Mouse (Mus musculus) heart, embryonic 12.5 days (tissue): Measurements from ENCODE around the gene Fry. TPM values are rescaled to one million over a fixed set of nuclear protein-coding genes. Genes with fewer than 3 reads are reported as not detected.

ENCODE experiments used
- ATAC-seq: fragments of 200-750 bp; cut with Nextera tagmentation; 2 replicates; pipeline ENCODE4 v1.8.0; 2017; ENCODE audit warnings: moderate TSS enrichment, moderate library complexity; ENCODE audit not compliant: insufficient number of reproducible peaks, low FRiP score
- H3K27ac ChIP-seq: fragments of 300-500 bp; sonication (generic); 2 replicates; pipeline ENCODE4 v1.5.1; 2016; ENCODE audit warnings: mild to moderate bottlenecking, moderate library complexity; ENCODE audit not compliant: poor library complexity, severe bottlenecking
- H3K27me3 ChIP-seq: fragments of 300-500 bp; sonication (generic); replicated peaks from 2 replicates; pipeline ENCODE4 v1.6.1; 2016; ENCODE audit warnings: mild to moderate bottlenecking, moderate library complexity
- H3K36me3 ChIP-seq: fragments of 300-500 bp; sonication (generic); 2 replicates; pipeline ENCODE4 v1.6.1; 2016; ENCODE audit warnings: mild to moderate bottlenecking, moderate library complexity
- H3K4me1 ChIP-seq: fragments of 300-500 bp; sonication (generic); replicated peaks from 2 replicates; pipeline ENCODE4 v1.6.1; 2016; ENCODE audit warnings: mild to moderate bottlenecking
- H3K4me2 ChIP-seq: fragments of 300-500 bp; sonication (generic); 2 replicates; pipeline ENCODE4 v1.6.1; 2016; ENCODE audit warnings: mild to moderate bottlenecking, moderate library complexity
- H3K4me3 ChIP-seq: fragments of 300-500 bp; sonication (generic); 2 replicates; pipeline ENCODE4 v1.5.1; 2016; ENCODE audit warnings: mild to moderate bottlenecking
- H3K9ac ChIP-seq: fragments of 300-500 bp; sonication (generic); 2 replicates; pipeline ENCODE4 v1.6.1; 2016; ENCODE audit warnings: mild to moderate bottlenecking, moderate library complexity
- H3K9me3 ChIP-seq: fragments of 300-500 bp; sonication (generic); replicated peaks from 2 replicates; pipeline ENCODE4 v1.6.1; 2016; ENCODE audit warnings: mild to moderate bottlenecking, moderate library complexity
- WGBS: fragments of 180-500 bp; shearing (Covaris S2); methylation state at CpG from one replicate; pipeline ENCODE4 v1.1.7; 2016; 5-methylcytosine and 5-hydroxymethylcytosine counted together
- polyA plus RNA-seq: library from polyadenylated mRNA; unstranded; fragments of >200 nt; fragmentation: Nextera tagmentation; extraction: Ambion mirVana; gene quantifications from 2 replicates; pipeline ENCODE4 v1.2.1, GENCODE M21; 2016

Gene Fry
- polyA plus RNA-seq, 1 experiment from 2014 or later: 30.6 TPM

DNA sequence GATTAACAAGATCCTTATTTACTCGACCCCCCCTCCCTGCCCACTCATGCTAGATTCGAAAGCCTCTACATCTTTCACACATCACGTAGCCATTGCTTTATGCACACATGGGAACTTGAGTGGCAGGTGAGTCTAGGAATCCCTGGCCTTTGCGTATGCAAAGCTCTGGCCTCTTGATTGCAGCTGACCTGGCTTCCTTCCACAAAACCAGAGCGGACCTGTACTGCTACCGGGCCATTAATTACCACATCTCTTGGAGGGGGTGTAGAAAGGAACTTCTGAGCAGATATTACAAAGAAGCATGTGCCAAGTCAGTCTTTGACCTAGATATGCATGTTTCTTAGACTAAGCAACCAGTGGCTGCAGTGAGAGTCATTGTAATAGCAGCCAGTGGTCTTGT, 55.4 kb downstream of the Fry start:
- Histone ChIP-seq H3K9me3 (peaks cover 5% of the 10 kb centered on the region), H3K4me3 (no peak overlapping the region), H3K36me3 (peaks cover 6% of the 10 kb centered on the region; the same call in 1 of the 2 replicates), H3K27me3 (no peaks in the 10 kb centered on the region), H3K4me2 (no peak overlapping the region), H3K27ac (no peak overlapping the region), H3K4me1 (peaks cover 14% of the 10 kb centered on the region), H3K9ac (no peak overlapping the region)
- 77% methylated on average over 6 of the region's 6 CpGs for WGBS
- ATAC-seq: no peak

DNA sequence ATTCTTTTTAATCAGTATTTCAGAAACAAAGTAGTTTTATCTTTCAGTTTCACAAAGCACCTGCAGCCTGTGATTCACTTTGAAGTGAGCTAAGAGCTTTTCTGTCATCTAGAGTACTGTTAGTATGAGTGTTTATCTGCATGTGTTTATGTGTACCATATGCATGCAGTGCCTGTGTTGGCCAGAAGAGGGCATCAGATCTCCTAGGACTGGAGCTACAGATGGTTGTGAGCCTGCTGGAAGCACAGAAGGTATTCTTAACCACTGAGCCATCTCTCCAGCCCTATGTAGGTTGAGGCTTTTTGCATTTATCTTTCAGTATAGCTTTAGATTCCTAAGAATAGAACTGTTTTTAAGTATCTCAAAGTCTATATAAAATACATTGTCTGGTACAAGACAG, 56.5 kb downstream of the Fry start:
- H3K36me3 ChIP-seq: peaks cover 6% of the 10 kb centered on the region; the same call in 1 of the 2 replicates
- H3K4me2 ChIP-seq: no peak overlapping the region
- no peak overlapping the region for H3K9ac ChIP-seq
- no peaks in the 10 kb centered on the region for H3K27me3 ChIP-seq
- H3K9me3 ChIP-seq: peaks cover 5% of the 10 kb centered on the region
- no peak overlapping the region for H3K27ac ChIP-seq
- no peak for ATAC-seq
- peaks cover 14% of the 10 kb centered on the region for H3K4me1 ChIP-seq
- H3K4me3 ChIP-seq: no peak overlapping the region

DNA sequence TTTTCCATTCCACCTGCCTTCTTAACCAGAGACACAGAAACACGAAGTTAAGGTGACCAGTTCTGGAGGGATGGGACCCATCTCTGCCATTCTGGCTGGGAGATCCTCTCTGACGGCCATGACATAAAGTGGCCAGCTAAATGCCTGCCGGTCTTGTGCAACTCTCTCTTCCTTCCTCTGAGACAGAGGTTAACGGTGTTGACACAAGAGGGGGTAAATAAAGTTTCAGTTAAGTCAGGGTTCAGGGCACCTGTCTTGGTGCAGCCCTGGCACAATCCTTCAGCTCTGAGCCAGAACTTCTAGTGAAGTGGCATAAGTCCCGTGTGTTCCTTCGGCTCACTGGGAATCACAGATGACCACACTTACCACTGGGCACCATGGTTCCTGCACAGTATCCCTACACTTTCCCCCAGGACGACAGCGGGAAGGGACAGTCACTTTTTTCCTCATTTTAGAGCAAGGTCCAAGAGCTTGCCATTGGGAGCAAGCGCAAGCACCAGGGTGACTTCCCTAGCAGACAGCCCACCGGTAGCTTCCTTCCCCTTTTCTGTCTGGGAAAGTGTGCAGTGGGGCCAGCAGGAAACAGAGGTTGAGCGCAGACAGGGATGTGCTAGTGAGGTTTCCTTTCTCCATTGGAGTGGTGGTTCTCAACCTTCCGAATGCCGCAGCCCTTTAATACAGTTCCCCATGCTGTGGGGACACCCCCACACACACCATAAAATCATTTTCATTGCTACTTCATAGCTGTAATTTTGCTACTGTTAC, 58.0 kb downstream of the Fry start:
- H3K36me3 ChIP-seq: peaks cover 6% of the 10 kb centered on the region; the same call in 1 of the 2 replicates
- H3K27me3 ChIP-seq: no peaks in the 10 kb centered on the region
- no peak overlapping the region for H3K9ac ChIP-seq
- 80% methylated on average over 13 of the region's 13 CpGs for WGBS
- H3K4me1 ChIP-seq: peaks cover 13% of the 10 kb centered on the region
- peaks cover 5% of the 10 kb centered on the region for H3K9me3 ChIP-seq
- H3K4me3 ChIP-seq: no peak overlapping the region
- ATAC-seq: no peak
- no peak overlapping the region for H3K27ac ChIP-seq
- H3K4me2 ChIP-seq: no peak overlapping the region

DNA sequence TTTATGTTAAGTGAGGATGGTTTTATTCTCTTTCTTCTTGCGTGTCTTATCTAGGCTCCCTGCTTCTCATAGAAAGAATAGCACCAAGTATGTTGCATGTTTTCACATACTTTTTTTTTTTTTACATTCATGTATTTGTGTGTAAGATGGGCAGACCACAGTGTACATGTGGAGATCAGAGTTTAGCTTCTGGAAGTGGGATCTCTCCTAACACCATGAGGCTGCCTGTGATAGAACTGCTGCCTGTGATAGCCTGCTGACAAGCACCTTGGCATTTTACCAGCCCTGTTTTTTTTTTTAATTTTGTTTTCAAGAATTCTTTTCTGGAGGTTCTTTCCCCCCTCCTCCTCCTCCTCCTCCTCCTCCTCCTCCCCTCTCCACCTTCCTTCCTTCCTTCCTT, 59.3 kb downstream of the Fry start:
- H3K9me3 ChIP-seq: peaks cover 5% of the 10 kb centered on the region
- H3K4me1 ChIP-seq: peaks cover 5% of the 10 kb centered on the region; the same call in 1 of the 2 replicates
- no peaks in the 10 kb centered on the region for H3K27me3 ChIP-seq
- H3K9ac ChIP-seq: no peak overlapping the region
- H3K36me3 ChIP-seq: peaks cover 6% of the 10 kb centered on the region; the same call in 1 of the 2 replicates
- no peak for ATAC-seq
- 91% methylated on average over 1 of the region's 1 CpGs for WGBS
- H3K4me3 ChIP-seq: no peak overlapping the region
- H3K27ac ChIP-seq: no peak overlapping the region
- H3K4me2 ChIP-seq: no peak overlapping the region

DNA sequence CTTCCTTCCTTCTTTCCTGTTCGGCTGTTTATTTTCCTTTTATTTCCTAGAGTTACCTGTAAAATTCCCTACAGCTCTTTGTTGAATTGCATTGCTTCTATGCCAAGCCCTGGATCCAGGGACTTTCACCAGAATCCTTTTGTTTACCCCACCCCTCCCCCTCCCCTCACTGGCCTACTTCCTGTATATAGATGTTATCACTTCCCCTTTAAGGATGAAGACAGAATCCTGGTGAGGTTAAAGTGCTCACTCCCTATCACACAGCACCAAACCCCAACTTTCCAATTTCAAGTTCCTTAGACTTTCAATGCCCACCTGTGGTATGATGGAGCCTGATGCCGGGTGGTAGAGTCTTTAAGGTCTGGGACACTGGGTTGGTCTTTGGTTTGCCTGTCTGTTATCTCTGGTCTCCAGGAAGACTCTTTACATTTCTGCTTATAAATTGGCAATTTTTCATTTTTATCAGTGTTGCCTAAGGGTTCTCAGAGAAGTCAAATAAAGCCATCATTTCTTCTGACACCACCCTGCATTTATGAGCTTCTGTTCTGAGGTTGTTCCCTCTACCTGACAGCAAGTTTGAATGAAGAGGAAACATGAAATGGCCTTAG, 59.9 kb downstream of the Fry start:
- Histone ChIP-seq H3K4me1 (peaks cover 5% of the 10 kb centered on the region; the same call in 1 of the 2 replicates), H3K4me3 (no peak overlapping the region), H3K4me2 (no peak overlapping the region), H3K27me3 (no peaks in the 10 kb centered on the region), H3K9ac (no peak overlapping the region), H3K27ac (no peak overlapping the region), H3K36me3 (peaks cover 6% of the 10 kb centered on the region; the same call in 1 of the 2 replicates), H3K9me3 (peaks cover 7% of the 10 kb centered on the region)
- ATAC-seq: no peak
- WGBS: 80% methylated on average over 2 of the region's 2 CpGs

DNA sequence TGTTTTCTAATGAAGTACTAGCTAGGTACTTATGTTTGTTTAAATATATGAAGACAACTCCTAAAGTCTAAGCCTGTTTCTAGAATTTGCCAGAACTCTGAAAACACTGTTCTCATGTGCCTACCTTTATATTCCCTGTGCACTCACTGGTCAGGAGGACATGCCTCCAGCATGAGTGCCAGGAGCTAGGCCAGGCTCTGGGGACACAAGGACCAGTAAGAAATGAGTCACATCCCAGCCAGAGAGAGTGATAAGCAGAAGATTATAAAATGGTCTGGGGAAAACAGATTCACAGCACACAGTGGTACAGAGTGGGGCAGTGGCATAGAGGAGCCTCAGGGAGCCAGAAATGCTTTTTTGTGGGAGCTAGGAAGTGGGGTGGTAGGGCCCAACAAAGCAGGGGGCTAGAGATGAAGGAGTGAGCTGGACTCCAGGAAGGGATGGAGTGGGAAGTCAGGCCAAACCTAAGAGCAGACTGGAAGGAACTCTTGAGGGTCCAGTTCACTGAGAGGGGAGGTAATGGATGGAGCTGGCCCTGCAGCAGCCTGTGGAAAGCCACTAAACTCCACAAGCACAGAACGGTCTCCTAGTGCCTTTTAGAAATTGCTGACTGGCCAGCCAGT, 62.7 kb downstream of the Fry start:
- 47% methylated on average over 1 of the region's 1 CpGs for WGBS

DNA sequence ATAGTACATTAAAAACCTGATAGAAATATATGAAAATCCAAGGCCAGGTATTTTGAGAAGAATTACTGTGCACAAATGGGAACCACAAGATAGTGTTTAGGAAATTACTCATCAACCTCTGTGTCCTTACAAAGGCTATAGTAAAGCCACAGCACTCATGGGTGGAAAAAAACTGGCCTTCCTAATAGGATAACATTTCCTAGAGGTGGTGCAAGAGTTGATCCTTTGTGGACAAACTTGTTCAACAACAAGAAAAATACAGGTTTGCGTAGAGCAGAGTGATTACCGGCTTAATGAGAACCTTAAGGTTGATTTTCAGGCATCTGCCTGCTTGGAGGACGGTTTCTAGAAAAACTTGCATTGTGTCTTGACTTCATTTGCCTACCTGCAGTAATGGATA, 66.5 kb downstream of the Fry start:
- Histone ChIP-seq H3K9ac (no peak overlapping the region), H3K4me3 (no peak overlapping the region), H3K36me3 (no peaks in the 10 kb centered on the region), H3K9me3 (0 out of 2 replicates have a peak, but pooled peaks cover 3% of the 10 kb centered on the region), H3K27ac (no peak overlapping the region), H3K4me1 (peaks cover 5% of the 10 kb centered on the region; the same call in 1 of the 2 replicates), H3K27me3 (no peaks in the 10 kb centered on the region), H3K4me2 (no peak overlapping the region)
- no peak for ATAC-seq
- WGBS: 88% methylated on average over 3 of the region's 3 CpGs

More for the DNA sequence above, 62.7 kb downstream of the Fry start:
- 0 out of 2 replicates have a peak, but pooled peaks cover 3% of the 10 kb centered on the region for H3K9me3 ChIP-seq
- no peaks in the 10 kb centered on the region for H3K27me3 ChIP-seq
- ATAC-seq: no peak
- H3K36me3 ChIP-seq: no peaks in the 10 kb centered on the region
- no peak overlapping the region for H3K27ac ChIP-seq
- no peak overlapping the region for H3K9ac ChIP-seq
- no peak overlapping the region for H3K4me3 ChIP-seq
- H3K4me1 ChIP-seq: peaks cover 5% of the 10 kb centered on the region; the same call in 1 of the 2 replicates
- H3K4me2 ChIP-seq: no peak overlapping the region

DNA sequence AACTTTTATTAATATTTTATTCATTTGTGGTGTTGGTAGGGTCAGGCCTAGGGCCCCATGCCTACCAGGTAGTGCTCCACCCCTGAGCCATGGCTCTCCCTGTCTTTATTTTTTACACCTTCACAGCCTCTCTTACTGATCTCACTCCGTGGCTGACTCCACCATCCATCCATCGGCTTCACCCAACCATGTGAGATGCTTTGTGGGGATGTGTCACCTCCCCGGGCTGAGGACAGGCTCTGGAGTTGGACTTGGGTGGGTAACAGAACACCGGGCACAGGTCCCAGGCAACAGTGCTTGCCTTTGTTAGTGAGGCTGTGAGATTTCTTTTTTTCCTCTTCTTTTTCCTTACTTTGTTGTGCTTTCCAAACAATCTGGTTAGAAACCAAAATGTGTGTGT, 67.7 kb downstream of the Fry start:
- WGBS: 82% methylated on average over 4 of the region's 4 CpGs

DNA sequence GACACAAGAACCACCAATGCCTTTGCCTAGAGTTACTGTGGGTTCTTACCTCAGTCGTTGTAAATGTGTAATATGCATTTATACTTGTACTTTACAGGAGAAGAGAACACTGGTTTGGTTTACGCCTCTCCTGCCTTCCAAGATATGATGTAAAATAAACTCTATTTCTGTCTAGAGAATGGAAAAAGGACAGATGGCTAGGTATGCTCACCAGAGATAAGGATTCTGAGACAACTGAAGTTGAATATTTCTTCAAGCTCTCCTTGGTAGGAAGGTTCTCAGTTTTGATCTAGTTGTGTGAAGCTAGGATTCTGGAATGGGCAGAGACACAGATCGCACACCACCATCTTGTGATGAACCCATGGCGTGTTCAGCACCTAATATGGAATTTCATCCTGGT, 68.2 kb downstream of the Fry start:
- Histone ChIP-seq H3K36me3 (peaks cover 5% of the 10 kb centered on the region; the same call in 1 of the 2 replicates), H3K27me3 (no peaks in the 10 kb centered on the region), H3K4me1 (no peaks in the 10 kb centered on the region), H3K4me2 (no peak overlapping the region), H3K9ac (no peak overlapping the region), H3K4me3 (no peak overlapping the region), H3K27ac (no peak overlapping the region), H3K9me3 (peaks cover 19% of the 10 kb centered on the region)
- 83% methylated on average over 4 of the region's 4 CpGs for WGBS
- no peak for ATAC-seq

More for the DNA sequence above, 67.7 kb downstream of the Fry start:
- Histone ChIP-seq H3K9me3 (peaks cover 13% of the 10 kb centered on the region), H3K36me3 (peaks cover 5% of the 10 kb centered on the region; the same call in 1 of the 2 replicates), H3K9ac (no peak overlapping the region), H3K4me2 (no peak overlapping the region), H3K27ac (no peak overlapping the region), H3K4me3 (no peak overlapping the region), H3K27me3 (no peaks in the 10 kb centered on the region), H3K4me1 (0 out of 2 replicates have a peak, but pooled peaks cover under 1% of the 10 kb centered on the region)
- no peak for ATAC-seq

DNA sequence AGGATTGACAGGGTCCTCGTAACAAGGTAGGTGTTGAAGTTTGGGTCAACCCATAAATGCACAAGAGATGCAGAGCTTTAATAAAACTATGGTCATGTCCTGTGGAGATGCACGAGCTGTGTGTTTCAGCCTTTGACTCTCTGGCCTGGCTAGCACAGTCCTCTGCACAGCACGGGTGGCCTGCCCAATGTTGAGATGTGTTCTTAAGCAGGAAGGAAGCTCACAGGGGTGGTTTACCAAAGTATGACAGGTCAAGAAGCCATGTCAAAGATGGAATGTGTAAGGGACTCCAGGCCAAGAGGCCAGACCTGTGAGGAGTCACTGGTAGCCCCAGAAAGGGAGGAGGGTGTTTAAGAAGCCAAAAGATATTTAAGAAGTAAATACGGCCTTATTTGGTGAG, 69.6 kb downstream of the Fry start:
- H3K36me3 ChIP-seq: peaks cover 5% of the 10 kb centered on the region; the same call in 1 of the 2 replicates
- 81% methylated on average over 4 of the region's 4 CpGs for WGBS
- no peak overlapping the region for H3K27ac ChIP-seq
- H3K9ac ChIP-seq: no peak overlapping the region
- no peak overlapping the region for H3K4me2 ChIP-seq
- no peak for ATAC-seq
- H3K4me1 ChIP-seq: no peaks in the 10 kb centered on the region
- H3K27me3 ChIP-seq: no peaks in the 10 kb centered on the region
- no peak overlapping the region for H3K4me3 ChIP-seq
- peaks cover 22% of the 10 kb centered on the region for H3K9me3 ChIP-seq
